Mouse (Mus musculus) brain, embryonic 14.5 days (tissue): Measurements from ENCODE around the gene Get4.

ENCODE experiments used
- CTCF ChIP-seq: fragments of 200-500 bp; IDR thresholded peaks from 2 replicates; pipeline ENCODE4 v1.5.1; 2012; ENCODE audit warnings: inconsistent platforms, mild to moderate bottlenecking, moderate library complexity, borderline replicate concordance; ENCODE audit not compliant: insufficient read depth, insufficient read length; ENCODE audit errors: extremely low read depth
- POLR2A ChIP-seq: fragments of 200-500 bp; IDR thresholded peaks from 2 replicates; pipeline ENCODE4 v1.6.1; 2012; ENCODE audit warnings: mild to moderate bottlenecking, inconsistent platforms, borderline replicate concordance; ENCODE audit not compliant: poor library complexity, insufficient read depth, insufficient read length, severe bottlenecking; ENCODE audit errors: extremely low read depth

DNA sequence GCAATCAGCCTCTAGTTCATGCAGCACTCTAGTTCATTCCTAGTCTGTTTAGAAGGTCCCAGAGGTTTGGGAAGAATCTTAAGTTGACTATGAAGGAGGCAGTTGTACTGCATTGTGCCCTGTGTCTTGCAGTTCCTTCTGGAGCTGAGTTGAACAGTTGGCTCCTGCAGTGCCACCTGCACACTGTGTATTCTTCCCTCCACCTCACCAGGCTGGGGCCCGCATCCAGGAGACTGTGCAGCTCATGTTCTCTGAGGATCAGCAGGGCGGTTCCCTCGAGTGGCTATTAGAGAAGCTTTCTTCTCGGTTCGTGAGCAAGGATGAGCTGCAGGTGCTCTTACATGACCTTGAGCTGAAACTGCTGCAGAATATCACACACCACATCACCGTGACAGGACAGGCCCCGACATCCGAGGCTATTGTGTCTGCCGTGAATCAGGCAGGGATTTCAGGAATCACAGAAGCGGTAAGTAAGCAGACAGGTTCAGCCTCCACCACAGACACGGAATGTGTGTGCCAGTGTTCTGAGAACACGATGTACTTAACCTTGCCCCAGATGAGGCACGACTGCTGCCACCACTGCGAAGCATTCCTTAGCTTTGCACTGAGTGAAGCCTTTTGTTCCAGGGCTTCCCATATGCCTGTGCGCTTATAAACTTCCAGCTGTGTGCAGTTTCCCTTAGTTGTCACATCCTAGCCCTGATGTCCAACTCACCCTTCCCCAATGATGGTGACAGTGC lies 10.9 kb upstream of the Get4 start:
- TF ChIP-seq CTCF (no peak), POLR2A (no peak)
